Mouse (Mus musculus): ENCODE data around the gene Stard3. TPM values are rescaled to one million over a fixed set of nuclear protein-coding genes. Genes with fewer than 3 reads are reported as not detected.

The Stard3 gene
- 39.6 and 40.6 TPM in 2 replicates for polyA plus RNA-seq (2014; fragmentation: Nextera tagmentation; extraction: Ambion mirVana)

- Histone ChIP-seq H3K27ac (ENCODE audit: low read depth, low read length) (peak within 1 kb of the TSS; percentile 84), H3K36me3 (ENCODE audit: control insufficient read depth, insufficient read depth, low read length) (no peaks in the 10 kb centered on the region), H3K4me3 (ENCODE audit: low read depth, low read length) (peak within 1 kb of the TSS; percentile 85), H3K9ac (ENCODE audit: low read depth, low read length) (peak within 1 kb of the TSS; percentile 89), H3K4me1 (ENCODE audit: control insufficient read depth, insufficient read depth, low read length) (peaks cover 35% of the 10 kb centered on the region), H3K4me2 (peak within 1 kb of the TSS; percentile 80), H3K9me3 (replicated peaks; ENCODE audit: control insufficient read depth, low read length) (no peaks in the 10 kb centered on the region), H3K27me3 (ENCODE audit: control insufficient read depth, insufficient read depth, low read length) (peaks cover 13% of the 10 kb centered on the region)
- peak; percentile 82 for ATAC-seq (replicated peaks; ENCODE audit: insufficient number of reproducible peaks, low FRiP score, low TSS enrichment)
- WGBS (ENCODE audit: insufficient replicate concordance), result under 1% methylated on average over 59 of the region's 60 CpGs
Observed at GRCm38 (mm10) chr11:98358161-98359083, at the start of gene Stard3. Stard3 (plus strand) TSS chr11:98358368.

- Histone ChIP-seq H3K27ac (ENCODE audit: low read depth, low read length) (no peak overlapping the region), H3K9ac (ENCODE audit: low read depth, low read length) (no peak overlapping the region), H3K9me3 (replicated peaks; ENCODE audit: control insufficient read depth, low read length) (no peaks in the 10 kb centered on the region), H3K27me3 (ENCODE audit: control insufficient read depth, insufficient read depth, low read length) (peaks cover 73% of the 10 kb centered on the region), H3K4me2 (no peak overlapping the region), H3K4me1 (ENCODE audit: control insufficient read depth, insufficient read depth, low read length) (no peaks in the 10 kb centered on the region), H3K36me3 (ENCODE audit: control insufficient read depth, insufficient read depth, low read length) (no peaks in the 10 kb centered on the region), H3K4me3 (ENCODE audit: low read depth, low read length) (no peak overlapping the region)
- no peak for ATAC-seq (replicated peaks; ENCODE audit: insufficient number of reproducible peaks, low FRiP score, low TSS enrichment)
- 4% methylated on average over 26 of the region's 26 CpGs for WGBS (ENCODE audit: insufficient replicate concordance)
Observed at GRCm38 (mm10) chr11:98313790-98314323, 44.3 kb upstream of the Stard3 start.

- no peak for ATAC-seq (replicated peaks; ENCODE audit: insufficient number of reproducible peaks, low FRiP score, low TSS enrichment)
- Histone ChIP-seq H3K27me3 (ENCODE audit: control insufficient read depth, insufficient read depth, low read length) (peaks cover 94% of the 10 kb centered on the region), H3K4me1 (ENCODE audit: control insufficient read depth, insufficient read depth, low read length) (no peaks in the 10 kb centered on the region), H3K9ac (ENCODE audit: low read depth, low read length) (no peak overlapping the region), H3K4me2 (no peak overlapping the region), H3K9me3 (replicated peaks; ENCODE audit: control insufficient read depth, low read length) (no peaks in the 10 kb centered on the region), H3K27ac (ENCODE audit: low read depth, low read length) (no peak overlapping the region), H3K4me3 (ENCODE audit: low read depth, low read length) (no peak overlapping the region), H3K36me3 (ENCODE audit: control insufficient read depth, insufficient read depth, low read length) (no peaks in the 10 kb centered on the region)
- 9% methylated on average over 7 of the region's 7 CpGs for WGBS (ENCODE audit: insufficient replicate concordance)
Observed at GRCm38 (mm10) chr11:98317479-98317878, 40.7 kb upstream of the Stard3 start.

- no peaks in the 10 kb centered on the region for H3K36me3 ChIP-seq (ENCODE audit: control insufficient read depth, insufficient read depth, low read length)
- no peaks in the 10 kb centered on the region for H3K9me3 ChIP-seq (replicated peaks; ENCODE audit: control insufficient read depth, low read length)
- H3K4me2 ChIP-seq, result no peak overlapping the region
- no peaks in the 10 kb centered on the region for H3K4me1 ChIP-seq (ENCODE audit: control insufficient read depth, insufficient read depth, low read length)
- no peak overlapping the region for H3K27ac ChIP-seq (ENCODE audit: low read depth, low read length)
- no peak for ATAC-seq (replicated peaks; ENCODE audit: insufficient number of reproducible peaks, low FRiP score, low TSS enrichment)
- H3K4me3 ChIP-seq (ENCODE audit: low read depth, low read length), result no peak overlapping the region
- H3K27me3 ChIP-seq (ENCODE audit: control insufficient read depth, insufficient read depth, low read length), result peaks cover 98% of the 10 kb centered on the region
- no peak overlapping the region for H3K9ac ChIP-seq (ENCODE audit: low read depth, low read length)
- 2% methylated on average over 14 of the region's 14 CpGs for WGBS (ENCODE audit: insufficient replicate concordance)
Observed at GRCm38 (mm10) chr11:98318421-98319116, 39.6 kb upstream of the Stard3 start.

- no peak overlapping the region for H3K4me2 ChIP-seq
- H3K27me3 ChIP-seq (ENCODE audit: control insufficient read depth, insufficient read depth, low read length), result peaks cover 99% of the 10 kb centered on the region
- H3K9ac ChIP-seq (ENCODE audit: low read depth, low read length), result no peak overlapping the region
- H3K27ac ChIP-seq (ENCODE audit: low read depth, low read length), result no peak overlapping the region
- no peak overlapping the region for H3K4me3 ChIP-seq (ENCODE audit: low read depth, low read length)
- 2% methylated on average over 15 of the region's 15 CpGs for WGBS (ENCODE audit: insufficient replicate concordance)
- H3K36me3 ChIP-seq (ENCODE audit: control insufficient read depth, insufficient read depth, low read length), result no peaks in the 10 kb centered on the region
- no peak for ATAC-seq (replicated peaks; ENCODE audit: insufficient number of reproducible peaks, low FRiP score, low TSS enrichment)
- H3K4me1 ChIP-seq (ENCODE audit: control insufficient read depth, insufficient read depth, low read length), result no peaks in the 10 kb centered on the region
- no peaks in the 10 kb centered on the region for H3K9me3 ChIP-seq (replicated peaks; ENCODE audit: control insufficient read depth, low read length)
Observed at GRCm38 (mm10) chr11:98319120-98319519, 39.0 kb upstream of the Stard3 start.

- Histone ChIP-seq H3K9me3 (replicated peaks; ENCODE audit: control insufficient read depth, low read length) (no peaks in the 10 kb centered on the region), H3K4me1 (ENCODE audit: control insufficient read depth, insufficient read depth, low read length) (no peaks in the 10 kb centered on the region), H3K4me3 (ENCODE audit: low read depth, low read length) (no peak overlapping the region), H3K27ac (ENCODE audit: low read depth, low read length) (no peak overlapping the region), H3K4me2 (no peak overlapping the region), H3K9ac (ENCODE audit: low read depth, low read length) (no peak overlapping the region), H3K27me3 (ENCODE audit: control insufficient read depth, insufficient read depth, low read length) (peaks cover 99% of the 10 kb centered on the region), H3K36me3 (ENCODE audit: control insufficient read depth, insufficient read depth, low read length) (no peaks in the 10 kb centered on the region)
- WGBS (ENCODE audit: insufficient replicate concordance), result 17% methylated on average over 4 of the region's 4 CpGs
- ATAC-seq (replicated peaks; ENCODE audit: insufficient number of reproducible peaks, low FRiP score, low TSS enrichment), result no peak
Observed at GRCm38 (mm10) chr11:98319544-98319943, 38.6 kb upstream of the Stard3 start.

GRCm38 (mm10) chr11:98319944-98320343, 38.2 kb upstream of the Stard3 start:
- no peak overlapping the region for H3K4me3 ChIP-seq (ENCODE audit: low read depth, low read length)

GRCm38 (mm10) chr11:98320381-98320780, 37.8 kb upstream of the Stard3 start:
- no peak overlapping the region for H3K27ac ChIP-seq (ENCODE audit: low read depth, low read length)
- no peaks in the 10 kb centered on the region for H3K36me3 ChIP-seq (ENCODE audit: control insufficient read depth, insufficient read depth, low read length)
- H3K27me3 ChIP-seq (ENCODE audit: control insufficient read depth, insufficient read depth, low read length), result peaks cover 100% of the 10 kb centered on the region
- ATAC-seq (replicated peaks; ENCODE audit: insufficient number of reproducible peaks, low FRiP score, low TSS enrichment), result no peak
- no peak overlapping the region for H3K9ac ChIP-seq (ENCODE audit: low read depth, low read length)
- no peaks in the 10 kb centered on the region for H3K9me3 ChIP-seq (replicated peaks; ENCODE audit: control insufficient read depth, low read length)
- H3K4me2 ChIP-seq, result no peak overlapping the region
- no peak overlapping the region for H3K4me3 ChIP-seq (ENCODE audit: low read depth, low read length)
- WGBS (ENCODE audit: insufficient replicate concordance), result 17% methylated on average over 12 of the region's 12 CpGs
- no peaks in the 10 kb centered on the region for H3K4me1 ChIP-seq (ENCODE audit: control insufficient read depth, insufficient read depth, low read length)

More at GRCm38 (mm10) chr11:98319944-98320343, 38.2 kb upstream of the Stard3 start:
- no peaks in the 10 kb centered on the region for H3K36me3 ChIP-seq (ENCODE audit: control insufficient read depth, insufficient read depth, low read length)
- no peaks in the 10 kb centered on the region for H3K4me1 ChIP-seq (ENCODE audit: control insufficient read depth, insufficient read depth, low read length)
- no peak for ATAC-seq (replicated peaks; ENCODE audit: insufficient number of reproducible peaks, low FRiP score, low TSS enrichment)
- WGBS (ENCODE audit: insufficient replicate concordance), result 9% methylated on average over 2 of the region's 2 CpGs
- H3K9ac ChIP-seq (ENCODE audit: low read depth, low read length), result no peak overlapping the region
- H3K27me3 ChIP-seq (ENCODE audit: control insufficient read depth, insufficient read depth, low read length), result peaks cover 100% of the 10 kb centered on the region
- H3K27ac ChIP-seq (ENCODE audit: low read depth, low read length), result no peak overlapping the region
- no peaks in the 10 kb centered on the region for H3K9me3 ChIP-seq (replicated peaks; ENCODE audit: control insufficient read depth, low read length)
- no peak overlapping the region for H3K4me2 ChIP-seq

Data from heart, embryonic 11.5 days (tissue).